Mouse (Mus musculus) heart, embryonic 14.5 days (tissue): ENCODE results near the gene Haghl. TPM values are rescaled to one million over a fixed set of nuclear protein-coding genes. Genes with fewer than 3 reads are reported as not detected.
"Not testable (repeated sequence)": the region's sequence is repeated elsewhere in the genome, so short reads cannot be mapped to it uniquely, and the experiment has no call there.

Experiments
- ATAC-seq: fragments of 200-750 bp; cut with Nextera tagmentation; 2 replicates; pipeline ENCODE4 v1.8.0; 2017; ENCODE audit warnings: low read depth, moderate TSS enrichment; ENCODE audit not compliant: insufficient number of reproducible peaks, insufficient read depth, low FRiP score
- H3K27ac ChIP-seq, 2 experiments: fragments of 200-500 bp in 1 of 2; fragments of 300-500 bp in 1 of 2; sonication (generic) in 1 of 2; replicated peaks in 1 of 2; 2 replicates each; pipeline ENCODE4 v1.5.1; 2012 to 2014; ENCODE audit warnings: low read depth in 2 of 2, low read length in 2 of 2, control low read depth in 1 of 2, mild to moderate bottlenecking in 1 of 2, mixed read lengths in 1 of 2; ENCODE audit not compliant: control insufficient read depth in 1 of 2, insufficient read depth in 1 of 2
- H3K27me3 ChIP-seq: fragments of 300-500 bp; sonication (generic); 2 replicates; pipeline ENCODE4 v1.6.1; 2014; ENCODE audit warnings: mild to moderate bottlenecking, low read length, control low read depth; ENCODE audit not compliant: control insufficient read depth, insufficient read depth
- H3K36me3 ChIP-seq: fragments of 300-500 bp; sonication (generic); 2 replicates; pipeline ENCODE4 v1.6.1; 2014; ENCODE audit warnings: mild to moderate bottlenecking, control low read depth, low read length, mixed read lengths; ENCODE audit not compliant: control insufficient read depth, insufficient read depth
- H3K4me1 ChIP-seq, 2 experiments: fragments of 200-500 bp in 1 of 2; fragments of 300-500 bp in 1 of 2; sonication (generic) in 1 of 2; 2 replicates each; pipeline ENCODE4 v1.6.1; 2012 to 2014; ENCODE audit warnings: low read length in 2 of 2, control low read depth in 1 of 2, mixed read lengths in 1 of 2; ENCODE audit not compliant: control insufficient read depth in 2 of 2, insufficient read depth in 2 of 2
- H3K4me2 ChIP-seq: fragments of 300-500 bp; sonication (generic); 2 replicates; pipeline ENCODE4 v1.6.1; 2014; ENCODE audit warnings: mild to moderate bottlenecking, low read length
- H3K4me3 ChIP-seq, 2 experiments: fragments of 200-500 bp in 1 of 2; fragments of 300-500 bp in 1 of 2; sonication (generic) in 1 of 2; 2 replicates each; pipeline ENCODE4 v1.5.1; 2012 to 2014; ENCODE audit warnings: low read length in 2 of 2, mild to moderate bottlenecking in 2 of 2, control low read depth in 1 of 2, low read depth in 1 of 2, moderate library complexity in 1 of 2; ENCODE audit not compliant: control insufficient read depth in 1 of 2, insufficient read depth in 1 of 2
- H3K9ac ChIP-seq: fragments of 300-500 bp; sonication (generic); 2 replicates; pipeline ENCODE4 v1.6.1; 2014; ENCODE audit warnings: mild to moderate bottlenecking, low read length
- H3K9me3 ChIP-seq: fragments of 300-500 bp; sonication (generic); 2 replicates; pipeline ENCODE4 v1.6.1; 2016; ENCODE audit warnings: low read length, control low read depth; ENCODE audit not compliant: control insufficient read depth
- WGBS: fragments of 180-500 bp; shearing (Covaris S2); extraction: QIAGEN DNeasy Blood & Tissue Kit; methylation state at CpG from one replicate; pipeline ENCODE4 v1.1.7; 2014; 5-methylcytosine and 5-hydroxymethylcytosine counted together
- polyA plus RNA-seq: library from polyadenylated mRNA; unstranded; fragments of >200 nt; fragmentation: Nextera tagmentation; extraction: Ambion mirVana; gene quantifications from 2 replicates; pipeline ENCODE4 v1.2.1, GENCODE M21; 2014

Gene Haghl
- polyA plus RNA-seq, 1 experiment from 2014 or later = 60.2 TPM

DNA sequence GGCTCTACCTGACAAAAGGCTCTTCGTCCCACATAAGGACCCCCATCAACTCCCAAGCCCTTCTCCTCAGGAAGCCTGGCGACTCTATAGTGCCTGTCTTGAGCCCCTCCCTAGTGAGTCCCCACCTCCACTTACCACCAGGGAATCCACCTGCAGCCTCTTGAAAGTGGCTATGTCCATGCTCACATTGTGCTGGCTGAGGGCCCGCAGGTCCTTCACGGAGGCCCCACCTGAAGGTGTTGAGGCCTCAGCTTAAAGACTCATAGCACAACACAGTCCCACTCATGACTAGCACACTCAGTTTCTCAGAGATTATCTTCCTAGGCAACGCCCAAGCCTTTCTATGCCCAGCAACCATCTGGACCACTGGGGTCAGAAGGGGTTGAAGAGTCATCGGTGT lies 36.2 kb downstream of the Haghl start:
- Histone ChIP-seq H3K27me3 (no peaks in the 10 kb centered on the region; the same call in 1 of the 2 replicates), H3K36me3 (no peaks in the 10 kb centered on the region), H3K27ac (no peak overlapping the region), H3K4me3 (no peak overlapping the region), H3K4me1 (peaks cover 6 to 7% of the 10 kb centered on the region in 2 experiments; a peak in 3 of 4 replicates), H3K9me3 (no peaks in the 10 kb centered on the region), H3K9ac (no peak overlapping the region), H3K4me2 (no peak overlapping the region)
- ATAC-seq = no peak
- 77% methylated on average over 6 of the region's 6 CpGs for WGBS

DNA sequence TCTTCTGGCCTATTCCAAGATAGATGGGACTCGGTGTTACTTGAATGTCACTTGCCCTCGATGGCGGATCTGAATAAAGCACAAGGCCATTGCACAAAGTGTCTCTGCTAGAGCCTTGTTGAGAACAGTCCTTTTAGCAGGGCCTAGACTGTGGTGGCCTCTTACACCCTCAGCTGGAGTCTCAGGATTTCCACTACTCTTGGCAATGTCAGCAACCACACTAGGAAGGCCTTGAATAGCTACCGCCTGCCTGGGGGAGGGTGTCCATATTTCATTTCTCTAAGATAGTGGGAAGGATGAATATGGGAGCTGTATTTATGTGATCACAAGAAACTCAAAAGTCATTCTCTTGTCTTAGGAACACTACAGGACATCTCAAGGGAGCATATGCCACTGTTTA lies 37.2 kb downstream of the Haghl start:
- Histone ChIP-seq H3K9me3 (no peaks in the 10 kb centered on the region), H3K27ac (no peak overlapping the region), H3K4me1 (peaks cover 6 to 7% of the 10 kb centered on the region in 2 experiments; a peak in 3 of 4 replicates), H3K27me3 (no peaks in the 10 kb centered on the region; the same call in 1 of the 2 replicates), H3K9ac (no peak overlapping the region), H3K36me3 (no peaks in the 10 kb centered on the region), H3K4me3 (no peak overlapping the region), H3K4me2 (no peak overlapping the region)
- WGBS = 89% methylated on average over 4 of the region's 4 CpGs
- ATAC-seq = no peak

DNA sequence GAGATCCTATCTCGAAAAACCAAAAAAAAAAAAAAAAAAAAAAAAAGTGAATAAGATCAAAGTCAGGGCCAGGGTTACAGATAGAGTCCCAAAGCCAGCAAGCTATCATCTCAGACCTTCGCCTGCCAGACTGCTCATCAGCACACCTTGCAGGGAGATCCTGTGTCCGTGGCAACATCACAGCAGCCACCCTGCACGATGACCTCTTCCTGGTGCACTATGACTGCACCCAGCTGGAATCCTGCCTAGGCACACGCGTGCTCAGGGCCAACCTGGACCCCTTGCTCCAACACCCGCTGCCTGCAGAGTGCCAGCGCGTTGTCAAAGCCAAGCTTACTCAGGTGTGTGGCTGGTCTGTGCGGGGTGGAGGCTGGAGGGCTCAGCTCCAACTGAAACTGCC lies 41.2 kb downstream of the Haghl start:
- no peak overlapping the region for H3K27ac ChIP-seq
- H3K27me3 ChIP-seq = no peaks in the 10 kb centered on the region; the same call in none of the 2 replicates
- no peak for ATAC-seq
- H3K4me3 ChIP-seq = no peak overlapping the region
- no peak overlapping the region for H3K4me2 ChIP-seq
- 74% methylated on average over 10 of the region's 10 CpGs for WGBS
- H3K9me3 ChIP-seq = no peaks in the 10 kb centered on the region
- no peaks in the 10 kb centered on the region for H3K36me3 ChIP-seq
- no peaks in the 10 kb centered on the region for H3K4me1 ChIP-seq
- H3K9ac ChIP-seq = no peak overlapping the region

DNA sequence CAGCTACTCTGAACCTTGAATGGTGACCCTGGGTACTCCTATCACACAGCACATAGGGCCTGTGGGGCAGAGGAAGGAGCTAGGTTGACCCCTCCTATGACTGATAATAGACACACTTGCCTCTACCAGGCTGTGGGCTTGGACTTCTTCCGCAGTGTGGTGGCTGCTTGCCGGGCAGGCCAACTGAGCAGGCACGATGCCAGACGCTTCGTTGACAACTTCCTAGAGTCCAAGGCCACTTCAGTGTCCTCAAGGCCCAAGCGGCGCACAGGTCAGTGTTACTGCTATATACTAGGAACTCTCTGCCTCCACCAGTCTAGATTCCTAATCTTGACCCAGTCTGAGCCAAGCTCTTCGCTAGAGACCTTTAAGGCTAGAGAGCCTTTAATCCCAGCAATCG lies 41.6 kb downstream of the Haghl start:
- Histone ChIP-seq H3K4me2 (no peak overlapping the region), H3K9me3 (no peaks in the 10 kb centered on the region), H3K9ac (no peak overlapping the region), H3K27ac (no peak overlapping the region), H3K4me1 (no peaks in the 10 kb centered on the region), H3K27me3 (no peaks in the 10 kb centered on the region; the same call in none of the 2 replicates), H3K4me3 (no peak overlapping the region), H3K36me3 (no peaks in the 10 kb centered on the region)
- 83% methylated on average over 9 of the region's 9 CpGs for WGBS
- no peak for ATAC-seq

DNA sequence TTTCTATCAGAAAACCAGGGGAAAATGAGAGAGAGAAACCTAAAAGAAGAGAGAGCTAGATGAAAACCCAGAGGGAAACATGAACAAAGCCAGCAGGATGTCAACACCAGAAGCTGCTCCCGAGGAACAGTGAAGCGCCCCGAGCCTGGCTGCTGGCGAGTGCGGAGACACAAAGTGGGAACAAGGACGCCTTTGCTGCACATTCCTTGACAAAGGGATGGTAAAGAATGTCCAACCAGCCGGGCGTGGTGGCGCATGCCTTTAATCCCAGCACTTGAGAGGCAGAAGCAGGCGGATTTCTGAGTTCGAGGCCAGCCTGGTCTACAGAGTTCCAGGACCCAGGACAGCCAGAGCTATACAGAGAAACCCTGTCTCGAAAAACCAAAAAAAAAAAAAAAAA lies 44.0 kb downstream of the Haghl start:
- not testable (repeated sequence) for H3K4me1 ChIP-seq, H3K4me3 ChIP-seq, H3K27me3 ChIP-seq, H3K9ac ChIP-seq, H3K9me3 ChIP-seq, H3K27ac ChIP-seq, H3K36me3 ChIP-seq, ATAC-seq, H3K4me2 ChIP-seq
- WGBS = 62% methylated on average over 12 of the region's 12 CpGs

DNA sequence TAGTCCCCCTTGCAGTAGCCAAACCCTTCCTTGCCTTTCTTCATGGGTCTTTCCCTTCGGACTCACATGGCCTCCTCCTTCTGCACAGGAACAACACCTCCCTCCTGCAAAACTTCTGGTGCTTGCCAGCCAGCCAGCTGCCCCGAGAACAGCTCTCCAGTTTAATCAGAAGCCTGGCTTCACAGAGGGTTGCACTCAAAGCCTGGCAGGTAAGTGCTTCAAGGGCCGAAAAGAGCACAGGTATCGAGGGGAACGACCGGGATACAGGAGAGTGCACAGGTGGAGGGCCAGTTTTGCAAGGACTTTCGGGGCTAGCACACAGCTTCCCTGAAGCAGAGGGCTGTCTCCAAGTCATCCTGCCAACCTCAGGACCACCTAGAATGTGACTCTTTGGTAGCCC lies 46.6 kb downstream of the Haghl start:
- no peak for ATAC-seq
- Histone ChIP-seq H3K4me3 (no peak overlapping the region), H3K4me1 (no peaks in the 10 kb centered on the region), H3K36me3 (no peaks in the 10 kb centered on the region), H3K27me3 (no peaks in the 10 kb centered on the region; the same call in 1 of the 2 replicates), H3K4me2 (no peak overlapping the region), H3K9ac (no peak overlapping the region), H3K27ac (no peak overlapping the region), H3K9me3 (no peaks in the 10 kb centered on the region)
- WGBS = 60% methylated on average over 7 of the region's 7 CpGs

DNA sequence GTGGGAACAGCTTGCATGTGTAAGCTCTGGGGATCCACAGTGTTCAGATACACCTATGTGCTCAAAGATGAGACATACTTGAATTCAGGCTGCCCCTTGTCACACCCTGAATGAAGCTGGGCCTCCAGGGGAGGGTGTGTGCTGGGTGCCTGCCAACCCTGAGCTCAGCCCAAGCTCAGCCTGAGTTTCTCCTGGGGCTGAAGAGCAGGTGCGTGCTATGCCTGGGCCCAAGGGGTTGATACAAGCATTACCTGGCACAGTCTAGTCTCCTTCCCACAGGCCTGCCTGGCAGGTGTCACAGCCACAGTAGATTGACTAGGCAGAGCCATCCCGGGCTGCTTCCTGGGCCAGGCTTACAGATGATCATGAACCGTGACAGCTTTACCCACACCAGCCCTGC lies 49.7 kb downstream of the Haghl start, which contains the start of gene Mslnl:
TSS of gene Mslnl (plus strand) at position 298 of the 400 bp plus-strand sequence.
- Histone ChIP-seq H3K9me3 (no peaks in the 10 kb centered on the region), H3K27me3 (no peaks in the 10 kb centered on the region; the same call in 1 of the 2 replicates), H3K36me3 (peaks cover 8% of the 10 kb centered on the region), H3K9ac (no peak within 1 kb of the TSS), H3K27ac (no peak within 1 kb of the TSS), H3K4me1 (no peaks in the 10 kb centered on the region), H3K4me2 (no peak within 1 kb of the TSS), H3K4me3 (no peak within 1 kb of the TSS)
- WGBS = 75% methylated on average over 3 of the region's 3 CpGs
- no peak for ATAC-seq

DNA sequence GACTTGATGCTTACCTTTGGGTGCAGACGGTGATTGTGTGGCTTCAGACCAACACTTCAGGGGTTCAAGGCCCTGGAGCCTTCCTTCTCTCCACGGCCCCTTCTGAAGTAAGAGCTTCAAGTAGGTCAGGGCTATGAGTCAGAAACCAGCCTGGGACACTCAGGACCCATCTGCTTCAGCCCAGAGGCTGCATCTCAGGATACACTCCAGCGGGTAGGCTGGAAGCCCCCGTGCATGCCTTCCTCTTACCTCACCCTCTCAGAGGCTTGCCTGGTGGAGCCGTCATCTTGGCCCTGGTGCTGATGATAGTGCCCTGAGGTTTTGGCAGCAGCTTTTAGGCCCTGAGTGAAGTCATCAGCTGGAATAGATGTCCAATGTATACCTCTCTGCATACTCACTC lies 50.2 kb downstream of the Haghl start:
- ATAC-seq = no peak
- Histone ChIP-seq H3K4me3 (no peak overlapping the region), H3K9ac (no peak overlapping the region), H3K4me1 (no peaks in the 10 kb centered on the region), H3K4me2 (no peak overlapping the region), H3K9me3 (no peaks in the 10 kb centered on the region), H3K36me3 (peaks cover 13% of the 10 kb centered on the region), H3K27me3 (no peaks in the 10 kb centered on the region; the same call in 1 of the 2 replicates), H3K27ac (no peak overlapping the region)
- WGBS = 82% methylated on average over 5 of the region's 5 CpGs
